Mouse (Mus musculus): ENCODE results near the gene Adal.
"Not testable (repeated sequence)": the region's sequence is repeated elsewhere in the genome, so short reads cannot be mapped to it uniquely, and the experiment has no call there.

Gene Adal

GRCm38 (mm10) chr2:121140018-121140882 lies at the start of gene Adal, which contains the start of gene Lcmt2:
Gene Adal, plus strand, starts transcription at chr2:121140428.
Gene Lcmt2, minus strand, starts transcription at chr2:121140653.
- peak; percentile 91 to 93 for DNase-seq

- DNase-seq = peak; percentile 78 to 86
Measured at GRCm38 (mm10) chr2:121102051-121102450, 38.2 kb upstream of the Adal start.

GRCm38 (mm10) chr2:121105940-121106339 lies 34.3 kb upstream of the Adal start:
- DNase-seq = no peak

GRCm38 (mm10) chr2:121109695-121110094 lies 30.5 kb upstream of the Adal start, which contains the start of gene Tgm7:
Gene Tgm7, minus strand, starts transcription at chr2:121109795.
- DNase-seq = no peak

GRCm38 (mm10) chr2:121115418-121115817 lies 24.8 kb upstream of the Adal start:
- no peak for DNase-seq

- DNase-seq = no peak
Measured at GRCm38 (mm10) chr2:121119260-121119659, 21.0 kb upstream of the Adal start.

- not testable (repeated sequence) for DNase-seq
Measured at GRCm38 (mm10) chr2:121126302-121126701, 13.9 kb upstream of the Adal start.

- no peak for DNase-seq
Measured at GRCm38 (mm10) chr2:121127536-121127935, 12.7 kb upstream of the Adal start.

- DNase-seq = no peak
Measured at GRCm38 (mm10) chr2:121128865-121129620, 11.2 kb upstream of the Adal start.

GRCm38 (mm10) chr2:121132822-121133221 lies 7.4 kb upstream of the Adal start:
- DNase-seq = no peak

GRCm38 (mm10) chr2:121137371-121137770 lies 2.9 kb upstream of the Adal start:
- DNase-seq = no peak

- peak; percentile 62 to 69 for DNase-seq
Measured at GRCm38 (mm10) chr2:121139266-121140017, 786 bp upstream of the Adal start.

GRCm38 (mm10) chr2:121141216-121142035 lies 1.2 kb downstream of the Adal start:
- DNase-seq = no peak

- DNase-seq = no peak
Measured at GRCm38 (mm10) chr2:121142415-121142814, 2.2 kb downstream of the Adal start.

- no peak for DNase-seq
Measured at GRCm38 (mm10) chr2:121149679-121150078, 9.5 kb downstream of the Adal start.

- no peak for DNase-seq
Measured at GRCm38 (mm10) chr2:121153100-121153499, 12.9 kb downstream of the Adal start.

GRCm38 (mm10) chr2:121169173-121169572 lies 28.9 kb downstream of the Adal start:
- no peak for DNase-seq

- peak; percentile 26 to 28 for DNase-seq
Measured at GRCm38 (mm10) chr2:121169902-121170301, 29.7 kb downstream of the Adal start.

GRCm38 (mm10) chr2:121170481-121170971 lies 30.3 kb downstream of the Adal start, which contains the start of gene Tubgcp4:
Gene Tubgcp4, plus strand, starts transcription at chr2:121170654.
- no peak for DNase-seq

- DNase-seq = peak; percentile 84 to 89
Measured at GRCm38 (mm10) chr2:121170980-121171742, 30.9 kb downstream of the Adal start, which contains the start of gene Zscan29. Gene Zscan29, minus strand, starts transcription at chr2:121171125.
